In the genomic region with DNA sequence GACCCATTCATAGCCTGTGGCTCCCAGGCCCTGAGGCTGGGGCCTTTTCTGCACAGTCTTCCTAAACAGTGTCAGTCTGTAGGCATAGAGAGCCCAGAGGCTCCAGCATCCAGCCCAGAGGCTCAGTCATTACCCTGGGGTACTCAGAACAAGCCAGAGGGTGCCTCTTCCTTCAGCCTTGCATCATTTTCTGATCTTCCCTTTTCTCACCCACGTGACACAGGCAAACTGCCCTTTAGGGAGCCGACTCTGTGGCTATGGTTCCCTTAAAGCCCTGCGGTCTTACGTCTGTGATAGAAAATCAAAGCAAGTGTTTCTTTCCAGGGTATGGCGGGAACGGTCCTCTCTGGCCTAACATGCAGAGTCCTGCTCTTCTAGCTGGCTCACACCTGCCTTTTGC, we compare ENCODE assay signal across 21 mouse cellular contexts. TPM values are rescaled to one million over a fixed set of nuclear protein-coding genes. Genes with fewer than 3 reads are reported as not detected.
DNase-seq lines count a peak whose midpoint lies in the region; ATAC-seq and TF ChIP-seq lines count a peak whose summit lies in the region.
"Had no signal": no experiment of that assay in that cellular context is flagged by ENCODE, and none has a peak within 500 bp of the region (broad histone marks: within the 10 kb centered on the region; RNA-seq: fewer than 3 reads in every experiment).

No protein-coding gene starts in this region.

- peaks cover 26% of the 10 kb centered on the region for H3K4me1 ChIP-seq in heart, embryonic 13.5 days
- H3K4me1 ChIP-seq in heart, embryonic 11.5 days (ENCODE audit: control insufficient read depth, insufficient read depth, low read length): no peaks in the 10 kb centered on the region
- H3K4me1 ChIP-seq in lung, embryonic 16.5 days (replicated peaks; ENCODE audit: control insufficient read depth, insufficient read depth, low read length): peaks cover 44% of the 10 kb centered on the region
- H3K4me1 ChIP-seq in MEL (ENCODE audit: control insufficient read depth in 1 of 2, insufficient read depth in 2 of 2, low read length in 2 of 2): no peaks in the 10 kb centered on the region
- H3K4me1 ChIP-seq in hindbrain, embryonic 14.5 days (replicated peaks; ENCODE audit: control insufficient read depth, insufficient read depth, low read length): 0 out of 2 replicates have a peak, but pooled peaks cover 3% of the 10 kb centered on the region
- H3K4me1 ChIP-seq: midbrain, embryonic 12.5 days had no signal

- no peak for TF ChIP-seq POLR2A in MEL (IDR thresholded peaks at IDR 0.05; ENCODE audit: control insufficient read depth in 1 of 2, insufficient read depth in 1 of 2, low read depth in 1 of 2, low read length in 2 of 2, poor library complexity in 1 of 2)

- DNase-seq in lung, adult 18-20 months: no peak
- DNase-seq in MEL (ENCODE audit: low read depth, low spot score): no peak
- DNase-seq in thymus, postnatal 14 days: no peak
- DNase-seq in hindbrain, embryonic 14.5 days (ENCODE audit: low spot score): no peak
- DNase-seq: cerebellum, adult 2 months; cerebellum, postnatal 14 days; gastrocnemius, postnatal 25 days; layer of hippocampus, adult 9-11 months; liver; retina, postnatal 1 day; right cerebral cortex, postnatal 14 days; thymus, postnatal 25 days had no signal

- H3K27ac ChIP-seq in heart, embryonic 13.5 days (replicated peaks): 0 out of 2 replicates have a peak overlapping the region, but pooled peaks have one; percentile 5
- no peak overlapping the region for H3K27ac ChIP-seq in heart, embryonic 11.5 days (ENCODE audit: low read depth, low read length)
- H3K27ac ChIP-seq in lung, embryonic 16.5 days (ENCODE audit: low read length): peak overlapping the region; percentile 94
- H3K27ac ChIP-seq in MEL (ENCODE audit: control insufficient read depth, low read depth, low read length): no peak overlapping the region
- H3K27ac ChIP-seq in hindbrain, embryonic 14.5 days: no peak overlapping the region
- H3K27ac ChIP-seq: hindbrain, postnatal 0 days; midbrain, embryonic 12.5 days had no signal

- no peak for TF ChIP-seq EP300 in MEL (IDR thresholded peaks at IDR 0.05; ENCODE audit: low read depth in 1 of 2, low read length in 2 of 2)

- WGBS in heart, embryonic 13.5 days: 74% methylated on average over 6 of the region's 6 CpGs
- 78% methylated on average over 6 of the region's 6 CpGs for WGBS in heart, embryonic 11.5 days (ENCODE audit: insufficient replicate concordance)
- 41% methylated on average over 6 of the region's 6 CpGs for whole genome bisulfite sequencing in lung, embryonic 16.5 days
- WGBS in hindbrain, embryonic 14.5 days: 78% methylated on average over 6 of the region's 6 CpGs

- ATAC-seq in heart, embryonic 13.5 days (ENCODE audit: extremely low read depth, insufficient number of reproducible peaks, low FRiP score, low TSS enrichment): no peak
- no peak for ATAC-seq in heart, embryonic 11.5 days (replicated peaks; ENCODE audit: insufficient number of reproducible peaks, low FRiP score, low TSS enrichment)
- ATAC-seq in lung, embryonic 16.5 days (ENCODE audit: low read depth): no peak
- peak; percentile 91 for ATAC-seq in megakaryocyte progenitor cell, adult 5-6 weeks (replicated peaks; ENCODE audit: poor library complexity)
- no peak for ATAC-seq in hindbrain, embryonic 14.5 days (ENCODE audit: low FRiP score)
- ATAC-seq: forebrain, embryonic 14.5 days; hindbrain, postnatal 0 days had no signal

- H3K9ac ChIP-seq in heart, embryonic 13.5 days: no peak overlapping the region
- no peak overlapping the region for H3K9ac ChIP-seq in heart, embryonic 11.5 days (ENCODE audit: low read depth, low read length)
- peak overlapping the region; percentile 46 for H3K9ac ChIP-seq in lung, embryonic 16.5 days (ENCODE audit: low read length)
- no peak overlapping the region for H3K9ac ChIP-seq in MEL (ENCODE audit: control insufficient read depth, low read depth, low read length, poor library complexity, severe bottlenecking)
- H3K9ac ChIP-seq in hindbrain, embryonic 14.5 days: no peak overlapping the region
- H3K9ac ChIP-seq: intestine, embryonic 15.5 days; midbrain, embryonic 12.5 days had no signal

- H3K4me3 ChIP-seq in heart, embryonic 13.5 days: no peak overlapping the region
- H3K4me3 ChIP-seq in heart, embryonic 11.5 days (ENCODE audit: low read depth, low read length): no peak overlapping the region
- H3K4me3 ChIP-seq in lung, embryonic 16.5 days (ENCODE audit: low read length): no peak overlapping the region
- no peak overlapping the region for H3K4me3 ChIP-seq in MEL (ENCODE audit: control insufficient read depth in 1 of 2, insufficient read depth in 1 of 2, low read depth in 2 of 2, low read length in 2 of 2)
- H3K4me3 ChIP-seq in hindbrain, embryonic 14.5 days (replicated peaks; ENCODE audit: low read length): no peak overlapping the region
- H3K4me3 ChIP-seq: intestine, embryonic 15.5 days; megakaryocyte, embryonic 14.5 days; midbrain, embryonic 12.5 days had no signal

- no peak for TF ChIP-seq RAD21 in MEL (IDR thresholded peaks at IDR 0.05; ENCODE audit: low read depth, low read length)

- no peak for TF ChIP-seq CTCF in MEL (IDR thresholded peaks at IDR 0.05 in 2 of 3, conservative IDR thresholded peaks at IDR 0.05 in 1 of 3; ENCODE audit: control insufficient read depth in 1 of 3, insufficient read depth in 1 of 3, low read depth in 2 of 3, low read length in 3 of 3, poor library complexity in 1 of 3, severe bottlenecking in 1 of 3)

- peaks cover 82% of the 10 kb centered on the region for H3K27me3 ChIP-seq in heart, embryonic 13.5 days (replicated peaks)
- H3K27me3 ChIP-seq in heart, embryonic 11.5 days (ENCODE audit: control insufficient read depth, insufficient read depth, low read length): peaks cover 19% of the 10 kb centered on the region
- no peaks in the 10 kb centered on the region for H3K27me3 ChIP-seq in lung, embryonic 16.5 days (ENCODE audit: control insufficient read depth, insufficient read depth, low read depth, low read length)
- H3K27me3 ChIP-seq in MEL (ENCODE audit: control insufficient read depth in 1 of 2, insufficient read depth in 2 of 2, low read length in 2 of 2): no peaks in the 10 kb centered on the region
- peaks cover 5% of the 10 kb centered on the region; the same call in 1 of the 2 replicates for H3K27me3 ChIP-seq in hindbrain, embryonic 14.5 days (ENCODE audit: control insufficient read depth, insufficient read depth, low read length)

- H3K9me3 ChIP-seq in heart, embryonic 13.5 days: no peaks in the 10 kb centered on the region
- H3K9me3 ChIP-seq in heart, embryonic 11.5 days (replicated peaks; ENCODE audit: control insufficient read depth, low read length): no peaks in the 10 kb centered on the region
- no peaks in the 10 kb centered on the region for H3K9me3 ChIP-seq in lung, embryonic 16.5 days (ENCODE audit: control insufficient read depth, low read length)
- no peaks in the 10 kb centered on the region for H3K9me3 ChIP-seq in MEL (replicated peaks; ENCODE audit: insufficient read depth, low read length)
- H3K9me3 ChIP-seq in hindbrain, embryonic 14.5 days (ENCODE audit: control insufficient read depth, low read length): no peaks in the 10 kb centered on the region
- H3K9me3 ChIP-seq: intestine, embryonic 15.5 days; megakaryocyte, embryonic 14.5 days; midbrain, embryonic 12.5 days had no signal

- no peaks in the 10 kb centered on the region for H3K36me3 ChIP-seq in heart, embryonic 13.5 days
- H3K36me3 ChIP-seq in heart, embryonic 11.5 days (ENCODE audit: control insufficient read depth, insufficient read depth, low read length): no peaks in the 10 kb centered on the region
- H3K36me3 ChIP-seq in lung, embryonic 16.5 days (ENCODE audit: control insufficient read depth, insufficient read depth, low read length): no peaks in the 10 kb centered on the region
- no peaks in the 10 kb centered on the region for H3K36me3 ChIP-seq in MEL (ENCODE audit: control insufficient read depth in 1 of 2, insufficient read depth in 2 of 2, low read length in 2 of 2)
- H3K36me3 ChIP-seq in hindbrain, embryonic 14.5 days (replicated peaks; ENCODE audit: control insufficient read depth, insufficient read depth): no peaks in the 10 kb centered on the region
- H3K36me3 ChIP-seq: intestine, embryonic 15.5 days; midbrain, embryonic 12.5 days had no signal

- H3K4me2 ChIP-seq in heart, embryonic 13.5 days: no peak overlapping the region
- H3K4me2 ChIP-seq in heart, embryonic 11.5 days: no peak overlapping the region
- H3K4me2 ChIP-seq in lung, embryonic 16.5 days (ENCODE audit: low read depth, low read length): peak overlapping the region; percentile 32
- H3K4me2 ChIP-seq in hindbrain, embryonic 14.5 days (replicated peaks): no peak overlapping the region
- H3K4me2 ChIP-seq: intestine, embryonic 15.5 days; midbrain, embryonic 12.5 days had no signal

- H3K79me2 ChIP-seq in MEL (ENCODE audit: control insufficient read depth, insufficient read depth, low read length, poor library complexity): no peaks in the 10 kb centered on the region

TF ChIP-seq in MEL, 35 proteins besides CTCF, POLR2A, EP300 and RAD21:
- TF ChIP-seq RCOR1 (IDR thresholded peaks at IDR 0.05; ENCODE audit: low read depth, low read length) (no peak), USF1 (IDR thresholded peaks at IDR 0.05; ENCODE audit: low read depth, low read length) (peak; percentile 68; the same call in 1 of the 2 replicates), JUND (IDR thresholded peaks at IDR 0.05; ENCODE audit: low read depth, low read length) (no peak), SMC3 (IDR thresholded peaks at IDR 0.05; ENCODE audit: low read depth, low read length) (no peak), MXI1 (IDR thresholded peaks at IDR 0.05; ENCODE audit: low read depth, low read length) (no peak)

RNA-seq across cellular contexts. Expression of a gene that starts 57.6 kb away (rescaled TPM):
- polyA plus RNA-seq in heart, embryonic 13.5 days (2015; fragmentation: Nextera tagmentation; extraction: Ambion mirVana): 2.0 and 2.9 TPM in 2 replicates
- 3.6 and 4.4 TPM in 2 replicates for polyA plus RNA-seq in heart, embryonic 11.5 days (2014; fragmentation: Nextera tagmentation; extraction: Ambion mirVana)
- 24.6 and 25.1 TPM in 2 replicates for polyA plus RNA-seq in lung, embryonic 16.5 days (2015; fragmentation: Nextera tagmentation; extraction: Ambion mirVana)
- total RNA-seq in MEL (2012; rRNA removed): not detected in 2 replicates
- under 1 TPM in 1 of 2 experiments, not detected in 1; 0.01 TPM for polyA plus RNA-seq in MEL (2012; ENCODE audit: insufficient read depth in 1 of 2, insufficient read length in 2 of 2, low read depth in 1 of 2, low replicate concordance in 2 of 2, missing spikeins in 1 of 2)
- total RNA-seq in megakaryocyte progenitor cell, adult 5-6 weeks (2015): 0.10 TPM in 1 of 2 replicates, not detected in the other
- total RNA-seq in megakaryocyte progenitor cell, adult 5-6 weeks (2017): not detected in 2 replicates
- polyA plus RNA-seq in hindbrain, embryonic 14.5 days (2014; fragmentation: Nextera tagmentation; extraction: Ambion mirVana): 2.3 and 2.8 TPM in 2 replicates

Comparison
In these comparisons a context has a peak if more than half of its experiments do, and no peak if none do; other contexts are left out.
1. H3K27ac ChIP-seq: peak in heart, embryonic 13.5 days (single experiment) and lung, embryonic 16.5 days (single experiment); none in heart, embryonic 11.5 days (single experiment), MEL (single experiment) and hindbrain, embryonic 14.5 days (single experiment).